Mouse (Mus musculus): ENCODE measurements around the gene Leng8.
"Not testable (repeated sequence)": the region's sequence is repeated elsewhere in the genome, so short reads cannot be mapped to it uniquely, and the experiment has no call there.

The Leng8 gene

GRCm38 (mm10) chr7:4146241-4147180 is 9.7 kb downstream of the Leng8 start:
- in situ Hi-C loops (cut with MboI; ENCODE audit: low sequenced_read_pairs): no loop called here

GRCm38 (mm10) chr7:4147371-4147770 is 10.5 kb downstream of the Leng8 start:
- in situ Hi-C loops (cut with MboI; ENCODE audit: low sequenced_read_pairs): no loop called here

GRCm38 (mm10) chr7:4147836-4148235 is 11.0 kb downstream of the Leng8 start:
- in situ Hi-C loops (cut with MboI; ENCODE audit: low sequenced_read_pairs): no loop called here

DNA sequence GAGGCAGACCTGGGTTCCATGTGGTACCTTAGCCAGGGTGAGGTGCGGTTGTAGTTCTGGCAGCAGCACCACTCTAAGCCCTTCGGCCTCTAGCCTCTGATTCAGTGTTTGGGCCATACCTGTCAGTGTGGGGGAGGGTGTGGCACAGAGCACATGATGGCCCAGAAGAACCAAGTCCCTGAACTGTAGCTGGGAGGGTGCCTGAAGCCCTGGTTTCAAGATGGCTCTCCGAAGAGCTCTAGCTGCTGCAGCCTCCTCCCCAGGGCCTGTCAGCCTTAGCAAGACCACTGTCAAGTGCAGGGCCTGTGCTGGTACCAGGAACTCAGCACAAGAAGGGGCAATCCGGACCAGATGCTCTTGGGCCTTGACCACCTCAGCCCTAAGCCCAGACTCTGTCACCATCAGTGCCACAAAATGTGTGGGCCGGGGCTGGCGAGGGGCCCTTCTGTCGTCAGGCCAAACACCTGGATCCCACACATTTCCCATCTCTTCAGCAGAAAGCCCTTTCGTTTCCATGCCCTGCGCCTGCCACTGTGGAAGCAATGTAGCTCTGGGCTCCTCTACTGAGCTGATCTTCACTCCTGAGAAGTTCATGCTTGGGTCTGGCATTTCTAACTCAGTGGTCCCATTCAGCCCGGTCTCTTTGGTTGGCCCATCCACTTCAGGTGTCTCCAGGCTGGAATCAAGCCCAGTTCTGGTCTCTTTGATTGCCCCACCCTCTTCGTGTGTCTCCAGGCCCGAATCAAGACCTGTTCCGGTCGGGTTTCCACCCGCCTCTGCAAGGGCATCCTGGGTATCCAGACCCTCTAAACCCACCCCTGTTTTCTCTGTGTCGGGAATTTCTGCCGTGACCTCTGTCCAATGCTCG is 11.7 kb downstream of the Leng8 start:
- in situ Hi-C loops (cut with MboI; ENCODE audit: low sequenced_read_pairs): no loop called here

DNA sequence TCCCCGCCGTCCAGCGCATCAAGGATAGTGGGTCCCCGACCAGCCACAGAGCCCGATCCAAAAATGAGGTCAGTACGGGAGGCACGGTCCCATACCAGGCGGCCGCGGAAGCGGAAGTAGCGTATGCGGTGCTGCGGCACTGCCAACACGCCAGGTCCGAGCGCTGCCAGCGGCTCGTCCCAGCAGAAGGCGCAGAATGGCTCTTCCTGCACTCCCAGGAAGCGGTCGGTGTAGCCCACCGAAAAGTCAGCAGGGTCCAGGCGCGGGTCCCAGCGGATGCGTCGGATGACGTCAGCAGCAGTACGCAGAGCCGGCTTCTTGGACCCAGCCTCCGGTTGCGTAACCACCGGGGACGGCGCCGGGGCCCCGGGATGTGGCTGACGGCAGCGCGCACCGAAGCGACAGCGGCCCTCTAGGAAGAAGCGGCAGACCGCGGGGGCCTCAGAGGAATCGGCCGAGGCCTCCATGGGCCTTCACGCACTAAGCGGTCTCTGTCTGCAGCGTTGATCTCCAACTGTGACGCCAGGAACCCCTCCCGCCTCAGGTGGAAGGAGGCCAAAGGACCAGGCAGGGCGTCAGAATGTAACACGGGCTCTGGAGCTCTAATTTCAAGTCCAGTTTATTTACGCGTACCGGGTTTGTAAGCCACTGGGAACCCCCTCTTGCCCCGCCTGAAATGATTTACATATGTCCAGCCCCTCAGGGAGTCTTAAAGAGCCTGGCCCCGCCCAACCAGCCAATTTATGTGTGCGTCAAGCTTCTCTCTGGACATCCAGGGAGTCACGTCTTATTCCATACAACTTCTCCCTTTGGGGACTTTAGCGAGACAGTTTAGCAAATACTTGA is 12.6 kb downstream of the Leng8 start:
- in situ Hi-C loops (cut with MboI; ENCODE audit: low sequenced_read_pairs): no loop called here

DNA sequence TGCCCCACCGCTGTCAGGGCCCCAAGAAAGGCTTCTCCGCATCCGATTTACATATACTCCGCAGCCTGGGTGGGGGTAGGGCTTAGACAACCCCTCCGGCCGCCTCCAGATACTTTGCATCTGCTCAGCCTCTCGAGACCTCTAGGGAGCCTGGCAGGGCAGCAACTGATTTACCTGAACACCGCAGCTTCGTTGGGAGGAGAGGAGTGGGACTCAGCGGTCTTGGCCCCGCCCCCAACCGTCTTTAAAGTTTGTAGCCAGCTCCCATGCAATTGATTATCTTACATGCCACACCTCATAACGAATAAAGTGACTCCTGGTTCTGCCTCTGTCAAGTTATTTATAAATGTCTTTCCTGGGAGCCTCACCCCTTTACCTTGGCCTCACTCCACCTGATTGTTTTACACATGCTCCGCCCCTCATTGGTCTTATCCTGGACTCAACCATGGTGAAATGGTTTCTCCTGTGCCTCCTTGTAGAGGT is 13.3 kb downstream of the Leng8 start, which contains the start of gene Leng9:
TSS of gene Leng9 (minus strand) at position 316 of the 483 bp plus-strand sequence.
- in situ Hi-C loops (cut with MboI; ENCODE audit: low sequenced_read_pairs): no loop called here

- in situ Hi-C loops (cut with MboI; ENCODE audit: low sequenced_read_pairs): no loop called here
Measured at GRCm38 (mm10) chr7:4150811-4151221, 14.0 kb downstream of the Leng8 start.

GRCm38 (mm10) chr7:4151241-4151640 is 14.4 kb downstream of the Leng8 start:
- in situ Hi-C loops (cut with MboI; ENCODE audit: low sequenced_read_pairs): no loop called here

DNA sequence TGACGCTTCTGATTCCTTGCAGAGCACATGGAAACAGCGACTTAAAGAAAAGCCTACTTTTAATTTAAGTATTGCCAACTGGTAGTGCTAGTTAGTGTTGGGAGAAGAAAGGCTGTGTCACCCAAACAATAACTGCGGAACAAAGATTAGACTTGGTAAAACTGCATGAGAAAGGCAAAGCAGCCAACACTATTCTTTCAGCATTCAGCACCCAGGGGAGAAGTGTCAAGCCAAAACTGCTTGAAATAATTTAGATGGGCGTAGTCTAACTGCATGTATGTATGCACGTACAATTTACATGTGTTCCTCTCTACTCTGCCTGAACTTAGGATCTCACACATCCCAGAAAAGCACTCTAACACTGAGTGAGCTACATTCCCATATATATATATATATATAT is 17.5 kb downstream of the Leng8 start:
- in situ Hi-C loops (cut with MboI; ENCODE audit: low sequenced_read_pairs): no loop called here

DNA sequence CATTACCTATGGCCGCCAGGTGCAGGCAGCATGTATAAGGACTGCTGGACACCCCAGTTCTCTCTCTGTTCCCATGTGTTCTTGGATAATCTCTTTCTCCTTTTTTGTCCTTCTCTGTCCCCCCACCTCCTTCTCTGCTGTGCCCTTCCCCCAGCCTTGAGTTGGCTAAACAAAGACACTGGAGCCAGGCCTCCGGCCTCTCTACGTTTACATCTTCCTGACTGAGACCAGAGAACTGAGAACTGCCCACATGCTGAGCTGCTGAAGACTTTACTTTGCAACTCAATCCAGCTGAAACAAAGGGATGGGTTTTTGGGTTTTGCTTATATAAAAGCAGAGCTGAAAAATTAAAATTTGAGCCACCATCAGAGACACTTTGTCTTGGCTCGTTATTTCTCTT is 18.1 kb downstream of the Leng8 start:
- in situ Hi-C loops (cut with MboI; ENCODE audit: low sequenced_read_pairs): no loop called here

- in situ Hi-C loops (cut with MboI; ENCODE audit: low sequenced_read_pairs): not testable (repeated sequence)
Measured at GRCm38 (mm10) chr7:4161596-4161995, 24.8 kb downstream of the Leng8 start.

- in situ Hi-C loops (cut with MboI; ENCODE audit: low sequenced_read_pairs): no loop called here
Measured at GRCm38 (mm10) chr7:4163571-4164072, 26.8 kb downstream of the Leng8 start.

- in situ Hi-C loops (cut with MboI; ENCODE audit: low sequenced_read_pairs): no loop called here
Measured at GRCm38 (mm10) chr7:4164090-4164910, 27.5 kb downstream of the Leng8 start, which contains the start of gene Cdc42ep5. Cdc42ep5 (minus strand) TSS chr7:4164860.

- in situ Hi-C loops (cut with MboI; ENCODE audit: low sequenced_read_pairs): no loop called here
Measured at GRCm38 (mm10) chr7:4165286-4165685, 28.4 kb downstream of the Leng8 start.

DNA sequence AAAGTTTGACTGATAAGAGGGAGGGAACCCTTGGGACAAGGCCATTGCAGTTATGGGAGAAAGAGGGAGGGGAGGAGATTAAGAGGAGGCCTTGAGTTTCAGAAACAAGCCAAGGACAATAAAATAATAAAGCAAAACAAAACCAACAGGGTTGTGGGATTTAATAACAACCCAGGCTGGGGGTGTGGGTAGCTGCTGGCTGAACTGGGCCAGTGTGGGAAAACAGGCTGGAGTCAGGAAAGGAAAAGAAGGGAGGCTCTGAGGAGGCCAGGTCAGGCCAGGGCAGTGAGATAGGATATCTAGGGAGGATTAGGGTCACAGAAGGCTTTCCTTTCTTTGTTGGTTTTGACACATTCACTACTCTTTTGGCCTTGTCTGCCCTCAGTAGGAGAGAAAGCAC is 30.3 kb downstream of the Leng8 start:
- in situ Hi-C loops (cut with MboI; ENCODE audit: low sequenced_read_pairs): no loop called here

- in situ Hi-C loops (cut with MboI; ENCODE audit: low sequenced_read_pairs): no loop called here
Measured at GRCm38 (mm10) chr7:4170193-4170938, 33.5 kb downstream of the Leng8 start.

DNA sequence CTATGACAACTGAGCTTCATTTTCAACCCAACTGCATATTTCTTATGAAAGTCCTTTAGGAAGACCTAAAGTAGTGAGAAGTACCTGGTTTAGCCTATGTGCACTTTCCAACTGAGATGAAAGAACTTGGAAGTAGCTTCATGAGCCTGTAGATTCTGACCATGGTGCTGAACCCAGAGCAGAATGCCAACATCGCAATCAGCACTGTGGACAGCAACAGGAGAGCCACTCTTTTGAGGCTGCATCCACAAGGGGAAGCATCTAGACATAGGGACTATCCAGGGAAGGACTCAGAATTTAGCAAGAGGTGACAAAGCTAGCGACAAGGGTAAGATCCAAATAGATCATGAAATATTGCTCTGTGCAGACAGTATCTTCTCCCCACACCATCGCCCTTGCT is 41.6 kb downstream of the Leng8 start:
- in situ Hi-C loops (cut with MboI; ENCODE audit: low sequenced_read_pairs): no loop called here

Data from CH12F3 (cell line).